Mouse (Mus musculus) heart, adult 8-10 months (tissue): ENCODE results near the gene Gins2. TPM values are rescaled to one million over a fixed set of nuclear protein-coding genes. Genes with fewer than 3 reads are reported as not detected.
A peak's percentile ranks its signal among the peaks of the same experiment; 100 is the strongest.

ENCODE experiments used
- DNase-seq: peaks from one replicate; pipeline ENCODE4 v3.0.0; 2022; ENCODE audit warnings: low spot score
- total RNA-seq, 4 experiments: library from RNA; stranded (reverse); gene quantifications; 2 replicates each; pipeline ENCODE4 v1.2.4; 2022

Gins2 gene
- total RNA-seq: 1 to 10 TPM in 3 of 4 experiments, under 1 TPM in 1; 0.98 to 1.7 (median 1.7) TPM

- DNase-seq: peak; percentile 100
These were observed at the start of gene Gins2 for GRCm38 (mm10) chr8:120588908-120589771. TSS of gene Gins2 (minus strand) at chr8:120589304.

DNA sequence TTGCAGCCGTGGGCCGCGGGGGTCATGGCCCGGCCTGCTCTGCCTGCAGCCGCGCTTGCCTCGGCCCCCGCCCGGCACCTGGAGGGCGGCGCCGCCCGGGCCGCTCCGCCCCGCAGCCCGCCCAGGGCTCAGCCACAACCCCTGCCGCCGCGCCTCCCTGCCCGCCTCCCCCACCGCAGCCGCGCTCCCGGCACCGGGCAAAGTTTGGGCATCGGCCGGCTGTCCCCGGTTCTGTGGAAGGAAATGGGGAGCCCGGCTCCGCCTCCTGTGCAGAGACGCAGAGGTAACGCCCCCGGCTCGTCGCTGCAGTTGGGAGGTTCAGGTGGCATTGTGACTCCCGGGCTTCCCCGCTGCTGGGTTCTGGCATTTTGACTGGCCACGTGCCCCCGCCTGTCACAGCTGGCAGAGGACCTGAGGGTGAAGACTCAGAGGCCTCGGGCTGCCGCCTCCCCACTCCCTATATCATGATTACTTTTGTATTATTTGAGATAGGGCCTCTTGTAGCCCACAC, 45.3 kb upstream of the Gins2 start:
- DNase-seq: peak; percentile 41

DNA sequence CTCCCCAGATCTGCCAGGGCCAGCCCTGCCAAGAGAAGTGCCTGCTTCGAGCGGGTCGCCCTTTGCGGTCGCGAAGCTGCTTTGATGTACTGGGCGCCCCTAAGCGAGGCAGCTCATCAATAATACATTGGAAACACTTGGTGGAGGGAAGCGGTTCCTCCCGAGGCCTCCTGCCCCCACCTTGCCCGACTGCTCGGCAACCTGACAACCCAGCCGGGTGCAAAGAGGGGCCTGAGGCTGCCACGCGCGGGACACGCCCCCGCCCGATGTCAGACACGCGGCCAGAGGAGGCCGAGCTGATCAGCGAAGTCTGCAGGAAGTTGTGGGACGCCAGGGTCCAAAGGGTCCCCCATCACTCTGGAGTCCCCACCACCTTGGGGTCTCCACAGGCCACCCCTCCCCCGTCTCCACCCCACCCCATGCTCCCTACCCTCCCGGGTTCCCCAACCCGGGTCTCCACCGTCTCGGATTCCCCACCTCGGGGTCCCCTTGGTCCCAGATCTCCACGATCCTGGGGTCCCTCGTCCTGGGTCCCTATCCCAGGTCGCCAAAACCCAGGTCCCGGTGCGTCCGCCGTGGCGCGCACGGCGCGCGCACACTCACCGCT, 44.7 kb upstream of the Gins2 start:
- no peak for DNase-seq

GRCm38 (mm10) chr8:120632969-120633664, 44.0 kb upstream of the Gins2 start:
- DNase-seq: no peak

GRCm38 (mm10) chr8:120631441-120632375, 42.6 kb upstream of the Gins2 start:
- no peak for DNase-seq

DNA sequence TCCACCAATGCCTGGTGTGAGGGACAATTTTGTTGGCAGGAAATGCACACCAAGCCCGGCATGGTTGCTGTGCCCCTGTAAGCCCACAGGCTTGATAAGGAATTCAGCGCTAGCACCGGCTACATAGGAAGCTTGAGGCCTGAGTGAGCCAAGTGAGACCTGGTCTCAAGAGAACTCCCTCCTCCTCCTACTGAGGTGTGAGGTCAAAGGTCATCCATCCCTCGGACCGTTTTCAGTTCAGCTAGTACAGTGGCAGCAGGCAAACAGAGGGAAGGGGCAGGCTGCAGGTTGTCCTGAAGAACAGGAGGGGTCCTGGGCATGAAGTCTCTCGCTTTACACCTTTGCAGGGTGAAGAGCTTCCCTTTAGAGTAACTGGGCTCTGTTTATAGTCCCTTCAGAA, 41.7 kb upstream of the Gins2 start:
- DNase-seq: no peak

DNA sequence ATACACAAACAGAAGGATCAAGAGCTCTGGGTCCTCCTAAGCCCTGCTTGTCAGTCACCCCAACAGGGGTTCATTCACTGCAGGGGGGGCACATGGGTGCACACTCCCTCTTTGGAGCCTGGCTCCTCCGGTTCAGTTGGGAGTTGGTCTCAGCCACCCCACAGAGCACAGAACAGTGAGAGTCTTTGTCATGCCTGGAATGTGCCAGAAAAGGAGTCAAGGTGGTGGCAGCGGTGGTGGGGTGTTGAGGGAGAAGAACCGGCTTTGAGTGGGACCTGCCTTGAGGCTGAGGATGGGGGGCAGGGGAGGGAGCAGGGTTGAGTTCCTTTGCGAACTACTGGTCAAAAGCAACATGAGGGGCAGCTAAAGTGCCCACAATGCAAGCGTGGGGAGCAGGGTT, 40.9 kb upstream of the Gins2 start:
- DNase-seq: no peak

DNA sequence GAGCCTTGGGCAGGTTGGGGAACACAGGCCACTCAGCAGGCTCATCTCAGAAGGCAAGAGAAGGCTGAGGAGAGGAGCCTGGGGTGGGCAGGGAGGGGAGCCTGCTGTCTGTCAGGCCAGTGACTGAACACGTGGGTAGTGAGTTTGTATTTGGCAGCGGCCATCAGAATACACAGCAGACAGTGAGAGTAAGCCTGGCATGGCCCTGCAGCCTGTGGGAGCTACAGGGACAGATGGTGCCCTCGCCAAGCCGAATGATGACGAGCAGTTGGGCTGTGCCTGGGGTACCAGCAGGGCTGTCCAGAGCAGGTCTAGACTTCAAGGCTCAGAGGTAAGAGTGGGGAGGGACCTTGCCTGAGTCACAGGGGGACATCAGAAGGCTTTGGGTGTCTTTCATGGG, 38.2 kb upstream of the Gins2 start:
- DNase-seq: no peak

DNA sequence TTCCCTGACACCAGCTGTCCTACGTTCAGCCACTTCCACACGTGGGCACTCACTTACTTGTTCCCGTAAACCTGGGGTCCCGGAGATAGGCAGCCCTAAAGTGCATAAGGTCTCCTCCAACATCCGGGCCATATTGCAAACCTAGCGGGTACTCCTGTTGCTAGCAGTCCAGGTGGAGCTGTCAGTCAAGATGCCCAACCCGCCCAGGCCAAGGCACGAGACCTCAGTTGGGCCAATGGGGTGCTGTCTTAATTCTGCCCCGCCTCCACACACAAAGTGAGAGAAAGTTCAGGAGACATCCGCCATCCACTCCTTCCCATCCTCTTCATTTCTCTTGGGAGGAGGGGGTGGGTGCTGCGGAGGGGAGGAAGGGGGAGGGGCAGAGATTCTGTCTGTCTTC, 37.4 kb upstream of the Gins2 start:
- DNase-seq: no peak

DNA sequence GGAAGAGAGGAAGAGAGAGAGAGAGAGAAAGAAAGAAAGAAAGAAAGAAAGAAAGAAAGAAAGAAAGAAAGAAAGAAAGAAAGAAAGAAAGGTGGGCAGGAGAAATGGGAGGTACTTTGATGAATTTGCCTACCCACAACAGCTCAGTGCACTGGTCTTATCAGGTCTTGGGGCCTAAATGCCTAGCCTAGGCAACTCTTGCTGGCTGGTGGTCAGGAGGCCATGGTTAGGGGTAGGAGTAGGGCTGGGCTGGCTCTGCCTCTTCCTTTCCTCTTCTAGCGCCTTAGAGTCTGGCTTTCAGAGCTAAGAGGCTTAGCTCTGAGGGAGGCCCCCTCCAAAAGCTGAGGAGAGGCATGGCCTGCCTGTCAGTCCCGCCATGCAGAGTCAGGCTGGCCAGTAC, 34.5 kb upstream of the Gins2 start:
- no peak for DNase-seq

GRCm38 (mm10) chr8:120622161-120622560, 33.1 kb upstream of the Gins2 start:
- DNase-seq: no peak

- no peak for DNase-seq
These were observed 31.3 kb upstream of the Gins2 start for GRCm38 (mm10) chr8:120620441-120620840.

DNA sequence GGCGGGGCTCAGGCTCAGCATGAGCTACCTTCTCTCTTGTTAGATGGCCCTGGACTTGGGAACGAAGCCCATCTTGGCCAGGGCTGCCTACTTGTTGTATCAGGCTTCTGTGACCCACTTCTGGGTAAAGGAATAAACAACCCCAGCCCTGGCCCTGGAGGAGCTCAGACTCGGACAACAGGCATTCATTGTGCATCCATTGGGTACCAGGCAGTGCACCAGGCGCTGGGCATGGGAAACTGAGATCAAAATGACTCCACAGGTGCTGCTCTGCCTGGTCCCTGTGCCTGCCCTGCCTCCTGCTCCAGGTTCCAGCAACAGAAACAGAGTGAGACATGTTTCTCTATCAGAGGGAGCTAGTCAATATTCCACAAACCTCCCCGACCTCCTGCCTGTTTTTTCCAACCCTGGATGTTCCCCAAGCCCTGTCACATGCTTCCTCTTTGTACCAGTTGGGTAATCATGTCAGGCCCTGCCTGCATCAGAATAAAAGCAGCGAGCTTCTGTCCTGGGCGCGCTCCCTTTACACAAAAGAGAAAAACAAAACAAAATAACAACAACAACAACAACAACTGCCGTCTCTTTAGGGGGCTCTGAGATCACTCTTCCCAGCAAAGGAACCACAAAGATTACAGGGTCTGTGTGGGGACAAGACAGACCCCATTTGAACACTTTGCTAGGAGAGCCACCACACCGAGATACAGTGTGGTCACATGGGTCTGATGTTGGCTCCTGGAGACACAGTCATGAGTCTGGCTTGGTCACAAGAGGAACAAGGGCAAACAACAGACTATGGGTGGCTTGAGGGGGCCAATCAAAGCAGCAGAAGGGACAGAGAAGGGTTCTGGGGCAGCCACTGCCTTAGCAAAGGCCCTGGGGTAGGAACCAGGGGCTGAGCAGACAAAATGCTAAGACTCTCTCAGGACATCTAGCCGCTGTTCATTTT, 30.4 kb upstream of the Gins2 start:
- peak; percentile 46 for DNase-seq

DNA sequence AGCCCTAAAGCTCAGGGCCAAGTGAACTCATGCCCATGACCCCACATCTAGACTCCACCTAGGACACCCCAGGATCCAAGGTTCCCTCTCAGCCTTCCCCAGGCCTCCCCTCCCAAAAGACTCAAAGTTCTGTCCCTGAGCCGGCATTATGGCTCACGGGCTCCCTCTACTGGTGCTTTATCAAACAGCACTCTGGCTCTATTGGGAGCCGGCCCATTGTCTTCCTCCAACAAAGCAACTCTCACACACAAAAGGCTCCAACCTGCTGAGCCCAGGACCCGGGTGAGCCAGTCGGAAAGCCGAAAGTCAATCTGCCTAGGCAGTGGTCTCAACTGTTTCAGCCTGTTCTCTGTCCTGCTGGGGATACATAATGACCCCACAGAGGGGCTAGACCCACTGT, 29.0 kb upstream of the Gins2 start:
- peak; percentile 54 for DNase-seq

DNA sequence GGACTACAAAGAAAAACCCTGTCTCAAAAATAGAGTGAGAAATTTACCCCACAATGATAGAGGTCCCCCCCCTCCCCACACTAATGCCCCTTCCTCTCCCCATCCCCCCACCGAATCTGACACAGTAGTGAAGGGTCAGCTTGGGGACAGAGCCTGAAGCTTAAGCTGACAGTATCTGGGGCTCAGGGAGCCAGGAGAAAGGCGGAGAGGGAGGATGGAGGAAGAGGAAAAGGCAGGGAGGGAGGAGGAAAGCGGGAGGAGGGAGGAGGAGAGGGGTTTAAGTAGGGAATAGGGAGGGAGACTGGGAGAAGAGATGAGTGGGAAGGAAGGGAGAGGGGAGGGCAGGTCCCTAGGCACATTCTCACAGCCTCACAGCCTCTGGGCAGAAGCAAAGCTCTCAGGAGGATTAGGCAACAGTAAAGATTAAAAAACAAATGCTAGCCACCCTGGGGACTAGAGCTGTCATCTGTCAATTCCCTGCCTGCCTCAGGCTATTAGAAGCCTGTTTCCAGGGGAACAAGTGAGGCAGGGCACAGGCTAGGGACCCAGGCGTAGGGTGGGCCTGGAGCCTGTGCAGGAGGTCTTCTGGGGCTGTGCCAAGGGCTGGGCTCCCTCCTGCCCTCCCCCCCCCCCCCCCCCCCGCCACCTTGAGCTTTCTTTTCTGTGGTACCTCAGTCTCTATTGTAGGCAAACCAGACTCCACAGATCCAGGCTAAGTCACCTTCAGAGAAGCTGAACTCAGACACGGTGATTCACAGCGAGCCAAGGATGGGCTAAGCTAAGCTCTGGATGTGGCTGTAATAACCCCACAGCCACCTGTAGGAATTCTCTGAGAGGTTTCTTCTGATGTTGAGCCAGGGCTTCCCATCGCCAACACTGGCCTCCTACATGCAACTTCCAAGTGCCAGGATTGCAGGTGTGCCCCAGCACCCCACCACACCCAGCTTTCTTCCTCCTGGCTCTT, 27.8 kb upstream of the Gins2 start:
- no peak for DNase-seq

DNA sequence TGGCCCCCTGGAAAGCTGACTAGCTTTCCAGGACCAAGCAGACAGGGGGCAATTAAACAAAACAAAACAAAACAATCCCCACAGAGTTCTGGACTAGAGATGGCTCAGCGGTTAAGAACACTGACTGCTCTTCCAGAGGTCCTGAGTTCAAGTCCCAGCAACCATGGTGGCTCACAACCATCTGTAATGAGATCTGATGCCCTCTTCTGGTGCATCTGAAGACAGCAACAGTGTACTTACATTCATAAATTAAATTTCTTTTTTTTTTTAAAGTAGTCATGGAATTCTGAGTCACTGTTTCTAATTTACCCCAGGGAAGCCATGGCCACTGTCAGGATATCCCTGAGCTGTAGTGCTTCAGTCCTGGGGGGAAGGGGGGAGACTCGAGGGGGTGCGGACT, 25.4 kb upstream of the Gins2 start:
- no peak for DNase-seq

- no peak for DNase-seq
These were observed 21.7 kb upstream of the Gins2 start for GRCm38 (mm10) chr8:120610824-120611223.

- peak; percentile 75 for DNase-seq
These were observed 18.8 kb upstream of the Gins2 start for GRCm38 (mm10) chr8:120607885-120608284.

DNA sequence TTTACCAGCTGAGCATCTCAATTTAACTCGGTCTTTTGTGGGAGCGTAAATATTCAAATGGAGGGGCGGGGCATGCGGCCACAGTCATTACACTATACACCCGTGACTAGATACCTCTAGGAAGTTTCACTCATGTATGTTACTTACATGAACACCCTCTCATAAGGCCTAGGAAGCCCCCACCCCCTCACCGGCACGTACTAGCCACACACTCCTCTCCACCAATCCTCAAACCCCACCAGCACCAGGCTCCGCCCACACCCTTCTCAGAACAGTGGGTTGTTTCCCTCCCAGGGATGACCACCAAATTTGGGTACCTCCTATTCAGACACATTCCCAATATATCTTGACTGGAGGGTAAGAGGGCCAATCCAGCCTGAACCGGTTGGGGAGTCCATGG, 18.4 kb upstream of the Gins2 start:
- no peak for DNase-seq
